Mouse (Mus musculus) intestine, postnatal 0 days (tissue): ENCODE measurements around the gene Ugt1a8. TPM values are rescaled to one million over a fixed set of nuclear protein-coding genes. Genes with fewer than 3 reads are reported as not detected.
A peak's percentile ranks its signal among the peaks of the same experiment; 100 is the strongest.

Experiments used
- ATAC-seq: fragments of 200-750 bp; cut with Nextera tagmentation; 2 replicates; pipeline ENCODE4 v1.8.0; 2017; ENCODE audit warnings: mild to moderate bottlenecking, moderate TSS enrichment, moderate library complexity
- H3K27ac ChIP-seq: fragments of 300-500 bp; sonication (generic); 2 replicates; pipeline ENCODE4 v1.5.1; 2014; ENCODE audit warnings: mild to moderate bottlenecking, low read depth, low read length, moderate library complexity
- H3K27me3 ChIP-seq: fragments of 300-500 bp; sonication (generic); replicated peaks from 2 replicates; pipeline ENCODE4 v1.6.1; 2014; ENCODE audit warnings: low read length, mixed read lengths; ENCODE audit not compliant: control insufficient read depth, insufficient read depth
- H3K36me3 ChIP-seq: fragments of 300-500 bp; sonication (generic); 2 replicates; pipeline ENCODE4 v1.6.1; 2014; ENCODE audit warnings: mild to moderate bottlenecking, moderate library complexity; ENCODE audit not compliant: control insufficient read depth, insufficient read depth
- H3K4me1 ChIP-seq: fragments of 300-500 bp; sonication (generic); replicated peaks from 2 replicates; pipeline ENCODE4 v1.6.1; 2014; ENCODE audit warnings: antibody characterized with exemption, low read length, mixed read lengths; ENCODE audit not compliant: control insufficient read depth, insufficient read depth
- H3K4me2 ChIP-seq: fragments of 300-500 bp; sonication (generic); replicated peaks from 2 replicates; pipeline ENCODE4 v1.6.1; 2014; ENCODE audit warnings: low read depth, mild to moderate bottlenecking, moderate library complexity
- H3K4me3 ChIP-seq: fragments of 300-500 bp; sonication (generic); 2 replicates; pipeline ENCODE4 v1.5.1; 2014; ENCODE audit warnings: low read depth, low read length
- H3K9ac ChIP-seq: fragments of 300-500 bp; sonication (generic); 2 replicates; pipeline ENCODE4 v1.6.1; 2014; ENCODE audit warnings: mild to moderate bottlenecking, low read depth, low read length
- H3K9me3 ChIP-seq: fragments of 300-500 bp; sonication (generic); 2 replicates; pipeline ENCODE4 v1.6.1; 2016; ENCODE audit warnings: mixed run types; ENCODE audit not compliant: control insufficient read depth
- CTCF ChIP-seq: sonication (generic); IDR thresholded peaks from 2 replicates; pipeline ENCODE4 v1.5.1; 2016; ENCODE audit warnings: low read depth, mild to moderate bottlenecking, control low read depth, antibody characterized with exemption, moderate library complexity
- WGBS: fragments of 180-500 bp; shearing (Covaris S2); extraction: QIAGEN DNeasy Blood & Tissue Kit; methylation state at CpG from one replicate; pipeline ENCODE4 v1.1.7; 2014; 5-methylcytosine and 5-hydroxymethylcytosine counted together
- polyA plus RNA-seq: library from polyadenylated mRNA; unstranded; fragments of >200 nt; fragmentation: Nextera tagmentation; extraction: Ambion mirVana; gene quantifications from 2 replicates; pipeline ENCODE4 v1.2.1, GENCODE M21; 2015

Ugt1a8 gene
- polyA plus RNA-seq, 1 experiment from 2014 or later, result 0.05 TPM

DNA sequence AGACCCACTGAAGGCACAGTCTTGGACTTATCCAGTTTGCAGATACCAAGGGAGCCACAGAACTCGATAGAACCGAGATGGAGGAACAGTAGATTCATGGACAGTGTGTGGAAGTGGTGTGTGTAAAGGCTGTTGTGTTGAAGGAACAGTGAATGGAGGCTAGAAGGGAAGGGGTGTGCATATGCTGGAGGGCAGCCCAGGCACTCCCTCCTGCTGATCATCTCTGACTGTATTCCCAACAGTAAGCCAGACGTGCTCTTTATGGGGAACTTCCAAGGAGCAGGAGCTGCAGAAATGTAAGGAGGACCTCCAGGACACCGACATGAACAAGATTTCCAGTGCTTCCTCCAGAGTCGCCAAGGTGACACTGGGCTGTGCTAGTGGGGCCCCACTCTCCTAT, 162.4 kb downstream of the Ugt1a8 start:
- Histone ChIP-seq H3K4me2 (no peak overlapping the region), H3K9me3 (peaks cover 43% of the 10 kb centered on the region), H3K9ac (no peak overlapping the region), H3K4me1 (no peaks in the 10 kb centered on the region), H3K36me3 (no peaks in the 10 kb centered on the region), H3K4me3 (no peak overlapping the region), H3K27ac (no peak overlapping the region), H3K27me3 (no peaks in the 10 kb centered on the region)
- no peak for ATAC-seq
- no peak for TF ChIP-seq CTCF
- 78% methylated on average over 5 of the region's 5 CpGs for WGBS

DNA sequence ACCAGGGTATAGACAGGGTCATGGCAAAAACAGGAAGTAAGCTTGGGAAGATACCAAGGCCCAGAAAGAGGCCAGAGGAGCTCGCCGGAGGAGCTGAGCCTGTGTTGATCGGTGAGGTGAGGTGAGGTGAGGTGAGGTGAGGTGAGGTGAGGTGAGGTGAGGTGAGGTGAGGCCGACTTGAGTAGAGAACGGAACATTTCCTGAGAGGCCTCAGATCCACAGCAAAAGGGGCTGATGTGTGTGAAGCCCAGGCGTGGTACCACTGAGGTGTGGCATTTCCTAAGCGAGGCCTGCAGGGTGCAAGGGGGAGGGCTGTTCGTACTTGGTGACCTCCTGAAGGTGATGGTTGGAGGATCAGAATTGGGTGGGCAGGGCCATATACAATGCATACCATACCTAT, 165.5 kb downstream of the Ugt1a8 start:
- no peak for TF ChIP-seq CTCF
- peak; percentile 17; the same call in 1 of the 2 replicates for ATAC-seq
- Histone ChIP-seq H3K27me3 (no peaks in the 10 kb centered on the region), H3K36me3 (no peaks in the 10 kb centered on the region), H3K4me1 (no peaks in the 10 kb centered on the region), H3K9ac (no peak overlapping the region), H3K27ac (no peak overlapping the region), H3K9me3 (peaks cover 25% of the 10 kb centered on the region), H3K4me2 (no peak overlapping the region), H3K4me3 (no peak overlapping the region)
- 66% methylated on average over 8 of the region's 8 CpGs for WGBS

DNA sequence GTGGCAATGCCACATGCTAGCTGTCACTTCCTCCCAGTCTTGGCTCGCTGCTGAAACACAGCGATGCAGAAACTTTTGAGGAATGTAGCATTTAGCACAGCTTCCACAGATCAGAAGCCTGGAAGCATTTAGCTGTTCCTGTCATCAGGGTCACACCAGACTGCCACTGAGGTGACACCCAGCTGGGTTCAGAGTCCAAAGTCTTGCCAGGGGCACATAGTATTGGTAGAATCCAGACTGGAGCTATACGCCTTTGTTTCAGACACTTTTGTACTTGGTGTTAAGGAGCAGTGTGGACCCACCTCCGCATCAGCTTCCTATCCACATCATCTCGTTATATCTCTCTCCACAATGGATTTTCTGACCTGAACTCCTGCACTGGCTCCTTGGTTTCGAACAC, 165.9 kb downstream of the Ugt1a8 start:
- Histone ChIP-seq H3K4me3 (no peak overlapping the region), H3K27ac (no peak overlapping the region), H3K27me3 (no peaks in the 10 kb centered on the region), H3K9me3 (peaks cover 25% of the 10 kb centered on the region), H3K4me2 (no peak overlapping the region), H3K4me1 (no peaks in the 10 kb centered on the region), H3K9ac (no peak overlapping the region), H3K36me3 (no peaks in the 10 kb centered on the region)
- WGBS, result 69% methylated on average over 6 of the region's 6 CpGs
- peak; percentile 44 for ATAC-seq
- no peak for TF ChIP-seq CTCF

DNA sequence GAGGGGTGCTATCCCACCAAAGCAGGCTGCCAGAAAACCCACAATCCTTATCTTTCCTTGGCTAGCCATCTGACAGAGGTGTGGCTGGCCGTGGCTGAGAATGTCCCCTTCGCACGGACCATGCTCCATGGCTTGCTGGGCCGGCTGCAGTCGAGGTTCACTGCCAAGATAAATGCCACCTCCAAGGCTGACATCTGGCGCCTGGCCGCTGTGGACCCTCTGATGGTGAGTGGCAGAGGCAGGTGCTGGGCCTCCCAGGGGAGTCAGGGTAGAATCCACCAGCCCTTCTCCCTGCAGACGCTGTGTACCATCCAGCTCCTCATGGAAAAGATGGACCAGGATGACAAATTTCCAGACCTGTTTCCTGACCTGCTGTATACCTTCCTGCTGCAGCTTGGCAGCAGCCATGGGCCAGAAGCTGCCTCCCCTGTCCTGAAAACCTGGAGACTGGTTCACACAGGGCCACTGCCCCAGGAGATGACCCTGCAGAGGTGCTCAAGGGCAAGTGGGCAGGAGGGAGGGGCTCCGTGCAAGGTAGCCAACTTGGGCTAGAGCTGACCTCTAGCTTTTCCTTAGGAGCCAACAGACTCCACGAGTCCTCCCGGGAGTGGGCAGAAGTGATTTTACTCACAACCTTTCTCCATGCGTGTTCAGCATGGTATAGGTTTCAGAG, 167.3 kb downstream of the Ugt1a8 start:
- Histone ChIP-seq H3K9ac (no peak overlapping the region), H3K9me3 (peaks cover 22% of the 10 kb centered on the region), H3K27me3 (no peaks in the 10 kb centered on the region), H3K36me3 (peaks cover 7% of the 10 kb centered on the region; the same call in 1 of the 2 replicates), H3K4me1 (peaks cover 3% of the 10 kb centered on the region), H3K4me3 (no peak overlapping the region), H3K4me2 (no peak overlapping the region), H3K27ac (no peak overlapping the region)
- ATAC-seq, result no peak
- TF ChIP-seq CTCF, result no peak
- 85% methylated on average over 12 of the region's 12 CpGs for WGBS

DNA sequence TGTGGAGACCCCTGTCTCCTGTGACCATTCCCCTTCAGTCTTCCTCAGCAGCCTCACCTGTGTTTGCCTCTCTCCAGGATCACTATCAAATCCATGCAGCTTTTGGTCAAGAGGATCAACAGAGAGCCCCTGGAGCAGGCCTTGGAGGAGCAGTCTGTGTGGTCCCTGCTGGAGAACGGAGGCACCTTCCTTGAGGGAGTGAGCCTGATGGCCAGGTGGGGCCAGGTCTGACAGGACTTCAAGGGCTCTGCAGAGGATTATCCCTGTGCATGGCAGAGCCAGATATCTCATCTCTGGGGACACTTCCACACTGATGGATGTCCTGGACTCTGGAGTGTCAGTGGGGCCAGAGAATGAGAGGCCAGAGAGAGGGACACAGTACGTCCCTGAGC, 167.8 kb downstream of the Ugt1a8 start:
- peaks cover 8% of the 10 kb centered on the region for H3K4me1 ChIP-seq
- 59% methylated on average over 2 of the region's 2 CpGs for WGBS
- peaks cover 12% of the 10 kb centered on the region for H3K36me3 ChIP-seq
- ATAC-seq, result no peak
- no peak overlapping the region for H3K4me2 ChIP-seq
- H3K27ac ChIP-seq, result no peak overlapping the region
- no peak overlapping the region for H3K9ac ChIP-seq
- H3K27me3 ChIP-seq, result no peaks in the 10 kb centered on the region
- no peak overlapping the region for H3K4me3 ChIP-seq
- no peak for TF ChIP-seq CTCF
- H3K9me3 ChIP-seq, result peaks cover 18% of the 10 kb centered on the region; the same call in 1 of the 2 replicates

DNA sequence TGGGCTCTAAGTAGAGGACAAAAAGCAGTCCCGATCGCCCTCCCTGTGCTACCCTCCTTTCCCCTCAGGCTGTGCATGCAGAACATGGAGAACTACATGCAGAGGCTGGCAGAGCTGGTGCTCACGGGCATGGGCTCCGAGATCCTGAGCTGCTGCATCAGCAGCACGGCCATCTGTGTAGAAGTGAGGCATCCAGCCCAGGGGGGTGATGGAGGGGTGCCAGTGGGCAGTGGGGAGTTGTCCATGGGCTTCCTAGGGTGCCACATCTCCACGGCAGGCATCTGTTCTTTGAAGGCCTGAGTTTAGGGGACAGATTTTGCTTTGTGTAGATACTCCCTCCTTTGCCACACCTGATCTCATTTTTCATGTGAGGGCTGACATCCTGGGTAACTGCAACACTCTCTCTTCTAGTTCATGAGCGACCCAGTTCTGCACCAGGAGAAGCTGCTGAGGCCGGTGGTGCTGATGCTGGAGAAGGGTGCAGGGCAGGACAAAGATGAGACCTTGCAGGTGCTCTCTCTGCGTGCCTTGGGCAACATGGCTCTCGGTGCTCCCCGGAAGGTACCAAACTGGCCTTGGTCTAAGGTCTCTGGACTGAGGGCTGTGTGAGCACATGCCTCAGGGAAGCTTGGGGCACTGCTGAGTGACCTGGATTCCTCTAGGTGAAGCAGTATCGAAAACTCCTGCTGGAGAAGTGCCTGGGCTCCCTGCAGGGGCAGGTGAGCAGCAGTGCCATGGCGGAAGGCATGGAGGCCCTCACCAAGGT, 168.6 kb downstream of the Ugt1a8 start:
- Histone ChIP-seq H3K27me3 (no peaks in the 10 kb centered on the region), H3K4me2 (no peak overlapping the region), H3K27ac (no peak overlapping the region), H3K4me3 (no peak overlapping the region), H3K9me3 (peaks cover 11% of the 10 kb centered on the region; the same call in 1 of the 2 replicates), H3K9ac (no peak overlapping the region), H3K4me1 (peaks cover 8% of the 10 kb centered on the region), H3K36me3 (peaks cover 19% of the 10 kb centered on the region)
- TF ChIP-seq CTCF, result no peak
- 81% methylated on average over 13 of the region's 13 CpGs for WGBS
- no peak for ATAC-seq
